Mouse (Mus musculus): ENCODE data around the gene Ctsc. TPM values are rescaled to one million over a fixed set of nuclear protein-coding genes. Genes with fewer than 3 reads are reported as not detected.

Gene Ctsc
- polyA plus RNA-seq, 1 experiment = 0.30 TPM

DNA sequence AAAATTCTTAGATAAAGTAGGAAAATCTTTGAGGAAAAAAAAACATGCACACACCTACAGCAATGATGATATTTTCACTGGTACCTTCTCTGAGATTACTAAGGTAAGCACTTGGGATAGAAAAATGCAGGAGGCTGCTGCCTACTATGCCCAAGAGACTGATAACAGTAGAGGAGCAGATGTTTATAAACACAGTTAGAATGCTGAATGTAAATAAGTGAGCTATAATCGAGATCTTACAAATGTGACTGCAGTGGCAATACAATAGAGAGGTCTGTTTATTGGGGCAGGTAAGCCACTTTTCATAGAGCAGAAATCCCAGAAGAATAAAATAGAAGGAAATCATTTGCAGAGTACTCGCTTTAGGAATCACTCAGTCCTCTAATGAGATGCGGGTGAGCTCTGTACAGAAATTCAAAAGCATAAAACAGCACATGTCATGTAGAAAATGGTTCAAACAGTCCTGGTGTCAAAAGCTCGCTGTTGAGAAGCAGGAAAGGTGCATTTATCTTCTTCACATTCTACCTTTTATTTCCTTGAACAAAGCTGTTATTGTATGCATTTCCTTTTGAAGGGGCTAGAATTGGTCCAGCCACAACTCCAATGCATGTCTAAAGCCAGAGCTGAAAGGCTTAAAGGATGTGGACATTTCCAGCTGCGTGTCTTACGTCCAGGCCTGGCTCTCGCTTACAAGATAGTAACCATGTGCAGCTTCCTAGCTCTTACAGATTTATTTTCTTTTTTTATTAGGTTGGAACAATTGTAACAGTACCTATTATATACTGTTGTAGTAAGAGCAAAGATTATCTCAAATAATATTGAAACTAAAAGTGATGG is 80.4 kb downstream of the Ctsc start:
- Histone ChIP-seq H3K4me1 (ENCODE audit: control insufficient read depth) (no peaks in the 10 kb centered on the region), H3K27me3 (ENCODE audit: control insufficient read depth) (no peaks in the 10 kb centered on the region), H3K36me3 (ENCODE audit: control insufficient read depth) (no peaks in the 10 kb centered on the region), H3K9me3 (ENCODE audit: control insufficient read depth, low read length) (no peaks in the 10 kb centered on the region), H3K4me3 (replicated peaks) (no peak overlapping the region)
- no peak for TF ChIP-seq TAL1 (IDR thresholded peaks at IDR 0.05; ENCODE audit: low read length)
- no peak for TF ChIP-seq GATA1 (IDR thresholded peaks at IDR 0.05; ENCODE audit: low read length)

Other genes with a start within 250 kb of the Ctsc start
- 0.03 TPM in 1 of 2 replicates, not detected in the other for gene Rab38, start 152.2 kb downstream of the Ctsc start, polyA plus RNA-seq (2012)

Measured in erythroblast, embryonic 14.5 days (primary cell).